Mouse (Mus musculus): ENCODE results near the gene Fgfrl1.

Fgfrl1 gene

DNA sequence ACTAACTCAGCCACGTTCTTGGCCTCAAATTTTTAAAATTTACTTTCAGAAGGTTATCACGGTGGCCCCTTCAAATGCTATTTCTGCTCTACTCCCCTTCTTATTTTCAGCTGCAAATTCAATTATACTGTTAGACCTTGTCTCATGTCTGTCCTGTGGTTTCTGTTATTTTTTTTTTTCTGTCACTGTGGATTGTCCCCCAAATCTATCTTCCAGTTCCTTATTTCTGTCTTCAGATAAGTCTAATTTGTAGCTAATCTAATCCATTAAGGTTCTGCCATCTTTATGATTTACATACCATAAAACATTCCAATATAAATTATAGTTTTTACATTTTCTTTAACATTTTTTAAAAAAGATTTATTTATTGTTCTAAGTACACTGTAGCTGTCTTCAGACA is 24.8 kb upstream of the Fgfrl1 start:
- no peak for DNase-seq (ENCODE audit: low read depth, low spot score)

DNA sequence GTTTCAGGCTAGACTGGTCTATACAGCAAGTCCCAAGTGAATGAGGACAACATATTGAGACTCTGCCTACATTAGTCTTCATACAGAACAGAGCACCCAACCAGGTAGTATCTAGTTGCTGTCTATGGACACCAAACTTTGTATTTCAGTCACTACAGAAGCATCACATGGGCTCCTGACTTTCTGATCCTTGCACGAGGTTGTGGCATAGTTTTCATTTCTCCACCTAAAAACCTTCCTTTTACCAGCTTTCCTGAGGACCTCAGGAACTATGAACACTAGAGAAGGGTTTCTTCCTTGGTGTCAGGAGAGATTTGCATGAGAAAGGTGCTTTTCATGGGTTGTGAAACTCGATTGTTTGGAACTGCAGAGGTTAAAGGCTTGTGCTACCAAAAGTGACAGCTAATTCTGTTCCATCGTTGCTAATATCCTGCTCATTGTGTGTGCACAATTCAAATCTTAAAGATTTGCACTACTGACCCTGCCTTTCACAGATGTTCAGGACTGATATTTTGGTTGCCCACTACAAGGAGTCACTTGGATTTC is 23.7 kb upstream of the Fgfrl1 start:
- peak; percentile 62 for DNase-seq (ENCODE audit: low read depth, low spot score)

DNA sequence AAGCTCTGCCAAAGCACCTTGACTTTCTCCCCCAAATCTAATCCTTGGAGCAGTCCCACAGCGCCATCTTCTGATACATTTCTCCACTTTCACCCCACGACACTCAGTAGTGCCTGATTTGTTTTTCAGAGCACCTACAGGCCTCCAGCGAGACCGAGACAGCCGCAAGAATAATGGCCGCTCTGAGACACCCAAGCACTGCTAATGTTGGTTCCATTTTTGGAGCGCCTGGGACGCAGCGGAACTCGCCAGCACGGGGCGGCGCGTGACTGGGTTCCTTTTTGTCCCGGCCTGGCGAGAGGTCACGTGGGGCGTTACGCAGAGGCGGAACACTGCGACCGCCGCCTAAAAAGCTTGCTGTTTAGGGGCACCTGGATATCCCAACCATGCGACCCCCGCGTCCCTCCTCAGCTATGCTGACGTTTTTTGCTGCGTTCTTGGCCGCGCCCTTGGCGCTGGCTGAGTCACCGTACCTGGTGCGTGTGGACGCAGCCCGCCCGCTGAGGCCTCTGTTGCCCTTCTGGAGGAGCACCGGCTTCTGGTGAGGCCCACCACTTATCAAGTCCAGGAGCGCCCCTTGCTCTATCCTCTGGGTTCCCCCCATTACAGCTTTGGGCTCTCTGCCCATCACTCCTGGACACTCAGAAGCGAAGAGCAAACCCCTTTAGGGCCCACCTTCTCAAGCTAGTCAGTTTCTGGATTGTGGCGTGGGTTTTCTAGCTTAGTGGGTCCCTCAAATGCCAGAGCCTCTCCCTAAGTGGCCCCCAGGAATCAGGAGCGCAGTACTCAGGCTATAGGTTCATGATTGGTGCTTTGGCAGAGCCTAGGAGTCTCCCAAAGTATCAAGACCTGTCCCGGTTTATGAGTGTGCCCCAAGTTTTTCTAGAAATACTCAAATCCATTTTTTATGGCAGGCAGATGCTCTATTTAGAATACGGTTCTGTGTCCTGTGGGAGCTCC is 22.9 kb upstream of the Fgfrl1 start, which contains the start of gene Dgkq:
TSS of gene Dgkq (minus strand) at position 696 of the 960 bp plus-strand sequence.
- DNase-seq (ENCODE audit: low read depth, low spot score), result peak; percentile 87

DNA sequence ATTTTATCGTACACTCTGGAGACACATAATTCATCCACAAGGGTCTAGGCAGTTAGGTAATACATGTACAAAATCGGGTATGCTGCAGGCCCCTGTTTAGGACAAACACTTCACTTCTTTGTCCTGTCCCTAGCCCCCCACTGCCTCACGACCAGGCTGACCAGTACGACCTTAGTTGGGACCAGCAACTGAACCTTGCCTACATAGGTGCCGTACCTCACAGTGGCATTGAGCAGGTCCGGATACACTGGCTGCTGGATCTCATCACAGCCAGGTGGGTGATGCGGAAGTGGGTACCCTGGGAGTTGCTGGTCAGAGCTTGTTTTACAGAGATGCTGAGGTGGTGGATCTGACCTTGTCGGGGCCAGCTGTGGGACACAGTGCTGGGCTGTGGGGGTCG is 22.2 kb upstream of the Fgfrl1 start:
- DNase-seq (ENCODE audit: low read depth, low spot score), result no peak

DNA sequence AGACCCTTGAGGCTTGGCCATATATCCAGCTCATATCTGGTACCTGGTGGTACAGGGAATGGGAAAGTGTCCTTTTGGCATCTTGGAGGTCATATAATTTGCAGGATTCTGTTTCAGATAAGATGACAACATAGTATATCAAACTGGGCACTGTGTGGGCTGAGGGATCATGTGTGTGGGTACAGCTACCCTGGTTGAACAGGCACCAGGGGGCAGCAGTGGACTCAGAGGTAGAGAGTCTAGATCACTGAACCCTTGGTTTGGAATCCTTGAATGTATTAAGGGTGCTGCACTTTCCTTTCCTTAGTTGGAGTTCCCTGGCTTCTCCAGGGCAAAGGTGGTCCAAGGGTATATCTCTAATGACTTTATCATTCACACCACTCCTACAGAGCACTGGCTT is 21.4 kb upstream of the Fgfrl1 start:
- peak; percentile 46 for DNase-seq (ENCODE audit: low read depth, low spot score)

DNA sequence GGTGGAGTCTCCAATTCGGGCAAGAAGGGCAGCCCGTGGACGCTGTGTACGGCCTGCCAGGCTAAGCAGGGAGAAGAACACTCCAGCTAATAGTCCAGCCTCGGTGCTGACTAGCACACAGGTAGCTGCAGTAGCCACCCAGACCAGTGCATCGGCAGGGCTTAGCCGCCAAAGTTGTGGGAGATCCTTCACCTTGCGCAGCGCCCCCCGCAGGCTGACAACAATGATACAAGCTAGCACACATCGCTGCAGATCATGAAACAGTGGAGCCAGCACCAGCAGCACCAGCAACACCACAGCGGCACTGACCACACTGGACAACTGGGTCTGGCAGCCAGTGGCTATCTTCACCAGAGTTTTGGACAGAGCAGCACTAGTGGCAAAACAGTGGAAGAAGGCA is 20.4 kb upstream of the Fgfrl1 start:
- DNase-seq (ENCODE audit: low read depth, low spot score), result peak; percentile 40

DNA sequence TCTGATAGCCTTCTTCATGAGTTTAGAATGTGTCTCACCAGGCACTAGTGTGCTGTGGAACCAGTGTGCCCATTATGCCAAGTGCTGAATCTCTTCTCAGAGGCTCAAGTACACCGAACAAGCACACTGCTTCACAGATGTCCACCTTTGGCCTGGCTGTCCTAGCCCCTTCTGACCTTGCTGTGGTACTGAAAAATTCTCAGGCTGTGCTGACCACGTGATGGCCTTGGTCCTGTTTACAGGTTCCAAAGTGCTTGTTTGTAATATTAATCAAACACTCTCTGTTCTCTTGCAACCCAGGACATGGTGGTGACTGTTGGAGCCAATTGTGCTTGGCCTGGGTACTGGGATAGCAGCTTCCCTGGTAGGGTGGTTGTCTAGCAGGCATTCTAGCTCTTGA is 17.6 kb upstream of the Fgfrl1 start:
- no peak for DNase-seq (ENCODE audit: low read depth, low spot score)

DNA sequence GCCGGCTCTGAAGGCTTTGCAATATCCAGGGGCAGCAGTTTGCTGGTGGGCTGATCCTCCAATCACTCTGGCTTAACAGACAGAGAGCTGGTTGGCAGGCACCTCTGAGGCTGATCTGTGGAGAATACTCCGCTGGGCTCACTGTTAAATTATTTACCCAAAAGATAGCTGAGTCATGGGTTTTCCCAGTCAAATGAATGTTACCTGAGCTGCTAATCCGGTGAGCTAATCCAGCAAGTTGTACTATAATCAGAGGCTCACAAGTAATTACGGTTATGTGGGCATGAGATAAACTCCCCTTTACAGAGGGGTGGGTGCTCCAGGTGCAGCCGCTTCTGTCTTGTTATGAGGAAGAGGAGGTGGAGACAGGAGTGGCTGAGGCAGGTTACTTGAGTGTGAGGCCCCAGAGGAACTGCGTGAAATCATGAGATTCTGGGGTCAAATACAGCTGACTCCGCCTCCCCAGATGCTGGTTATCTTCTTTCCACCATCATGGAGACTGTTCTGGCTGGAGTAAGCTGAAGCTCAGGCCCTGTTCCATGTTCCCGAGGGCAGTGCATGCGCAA is 16.8 kb upstream of the Fgfrl1 start, which contains the start of gene Slc26a1:
TSS of gene Slc26a1 (minus strand) at position 319 of the 566 bp plus-strand sequence.
- no peak for DNase-seq (ENCODE audit: low read depth, low spot score)

DNA sequence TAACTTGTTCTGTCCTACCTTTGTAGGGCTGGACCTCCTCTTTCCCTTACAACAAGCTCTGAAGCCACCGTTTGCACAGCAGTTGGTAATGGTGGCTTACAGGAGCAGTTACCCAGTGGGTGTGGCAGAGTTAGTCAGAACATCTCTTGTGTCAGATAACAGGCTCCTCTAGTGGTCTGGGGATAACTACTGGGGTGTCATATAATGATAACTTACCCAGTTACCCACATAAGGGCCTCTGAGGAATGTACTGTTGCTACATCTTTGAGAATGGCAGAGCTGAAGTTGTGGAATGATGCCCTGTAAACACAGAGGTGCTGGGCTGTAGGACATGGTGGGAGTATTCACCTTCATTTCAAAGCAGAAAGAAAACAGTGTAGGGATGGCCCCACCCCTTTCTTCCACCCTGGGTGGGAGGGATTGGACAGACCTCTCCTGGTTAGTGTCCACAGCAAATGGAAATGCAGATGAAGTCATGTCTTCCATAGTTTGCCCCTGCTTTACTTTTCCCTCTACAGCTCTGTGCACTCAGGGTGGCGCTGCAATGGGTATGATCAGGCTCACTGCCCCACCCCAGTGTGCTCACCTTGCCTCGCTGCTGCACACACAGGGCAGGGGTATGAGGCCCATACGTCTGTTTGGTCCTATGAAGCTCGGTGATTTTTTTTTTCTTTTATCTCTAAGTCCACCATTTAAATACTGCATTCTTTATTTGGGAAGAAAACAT is 15.2 kb upstream of the Fgfrl1 start:
- no peak for DNase-seq (ENCODE audit: low read depth, low spot score)

DNA sequence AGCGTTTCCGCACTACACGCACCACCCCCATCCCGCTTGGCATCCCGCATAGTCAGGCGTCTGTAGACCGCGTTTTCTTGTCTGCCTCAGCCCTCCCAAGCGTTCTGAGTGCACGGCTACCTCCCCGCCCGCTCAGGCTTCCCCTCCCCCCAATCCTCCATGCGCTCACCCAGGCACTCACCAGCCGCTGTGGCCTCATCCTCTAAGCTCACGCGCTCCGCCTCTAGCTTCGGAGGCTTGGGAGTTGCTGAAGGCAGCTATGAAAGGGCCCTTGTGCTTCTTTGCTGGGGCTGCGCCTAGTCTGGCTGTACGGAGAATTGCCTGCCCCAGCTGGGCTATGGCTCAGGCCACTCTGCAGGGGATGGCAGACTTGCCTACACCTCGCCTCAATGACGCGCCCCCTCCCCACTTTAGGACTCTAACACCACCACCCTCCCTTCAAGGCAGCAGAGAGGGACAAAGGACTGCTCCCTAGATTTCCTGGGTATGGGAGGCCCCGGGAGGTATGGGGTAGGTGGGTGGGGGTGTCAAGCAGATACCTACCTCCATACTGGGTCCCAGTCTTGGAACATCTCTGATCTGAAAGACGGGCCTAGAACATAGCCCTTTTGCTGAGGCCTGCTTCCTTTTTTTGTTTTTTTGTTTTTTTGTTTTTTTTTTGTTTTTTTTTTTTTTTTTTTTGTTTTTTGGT is 14.4 kb upstream of the Fgfrl1 start:
- peak; percentile 81 for DNase-seq (ENCODE audit: low read depth, low spot score)

DNA sequence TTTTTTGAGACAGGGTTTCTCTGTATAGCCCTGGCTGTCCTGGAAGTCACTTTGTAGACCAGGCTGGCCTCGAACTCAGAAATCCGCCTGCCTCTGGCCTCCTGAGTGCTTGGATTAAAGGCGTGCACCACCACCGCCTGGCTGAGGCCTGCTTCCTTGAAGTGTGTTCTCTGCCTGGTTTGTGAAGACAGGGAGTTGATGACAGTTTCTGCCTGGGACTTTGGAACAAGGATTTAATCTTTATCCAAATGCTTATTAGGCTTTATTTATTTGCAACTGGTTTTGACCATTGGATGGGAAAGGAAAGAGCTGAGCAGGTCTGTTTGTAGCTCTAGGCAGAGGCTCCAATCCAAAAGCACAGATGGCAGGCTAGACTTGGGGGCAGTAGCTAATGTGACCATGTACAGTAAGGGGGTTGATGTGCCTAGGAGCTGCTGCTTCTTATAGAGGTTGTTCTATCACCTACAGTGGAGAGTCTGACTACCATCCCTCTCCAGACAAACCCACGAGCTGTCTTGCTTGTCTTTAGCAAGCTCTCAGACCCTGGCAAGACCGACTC is 13.8 kb upstream of the Fgfrl1 start:
- no peak for DNase-seq (ENCODE audit: low read depth, low spot score)

DNA sequence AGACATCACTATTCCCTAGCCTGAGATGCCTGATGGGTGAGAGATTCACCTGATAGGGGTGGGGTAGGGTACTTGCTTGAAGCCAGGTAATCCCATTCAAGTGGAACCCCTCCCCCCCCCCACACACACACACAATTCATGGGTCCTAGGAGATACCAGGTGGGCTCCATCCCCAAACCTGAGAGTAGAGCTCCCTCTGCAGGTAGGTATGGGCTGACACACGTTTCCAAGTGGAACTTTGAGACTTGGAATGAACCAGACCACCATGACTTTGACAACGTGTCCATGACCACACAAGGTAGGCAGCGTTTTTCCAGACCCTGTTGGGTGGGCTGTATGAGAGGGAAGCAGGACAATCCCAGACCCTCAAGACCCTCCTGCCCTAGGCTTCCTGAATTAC is 12.3 kb upstream of the Fgfrl1 start:
- DNase-seq (ENCODE audit: low read depth, low spot score), result peak; percentile 48

DNA sequence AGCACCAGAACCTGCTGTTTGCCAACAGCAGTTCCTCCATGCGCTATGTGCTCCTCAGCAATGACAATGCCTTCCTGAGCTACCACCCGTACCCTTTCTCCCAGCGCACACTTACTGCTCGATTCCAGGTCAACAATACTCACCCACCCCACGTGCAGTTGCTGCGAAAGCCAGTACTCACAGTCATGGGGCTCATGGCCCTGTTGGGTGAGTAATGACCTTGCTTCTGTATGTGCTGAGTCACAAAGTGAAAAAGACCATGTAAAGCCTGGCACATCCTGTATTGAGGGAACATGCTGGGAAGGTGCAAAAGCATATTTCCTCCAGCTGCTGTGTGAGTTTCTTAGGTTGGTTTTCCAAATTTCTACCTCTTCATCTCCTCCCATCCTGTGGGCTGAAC is 11.3 kb upstream of the Fgfrl1 start:
- DNase-seq (ENCODE audit: low read depth, low spot score), result no peak

DNA sequence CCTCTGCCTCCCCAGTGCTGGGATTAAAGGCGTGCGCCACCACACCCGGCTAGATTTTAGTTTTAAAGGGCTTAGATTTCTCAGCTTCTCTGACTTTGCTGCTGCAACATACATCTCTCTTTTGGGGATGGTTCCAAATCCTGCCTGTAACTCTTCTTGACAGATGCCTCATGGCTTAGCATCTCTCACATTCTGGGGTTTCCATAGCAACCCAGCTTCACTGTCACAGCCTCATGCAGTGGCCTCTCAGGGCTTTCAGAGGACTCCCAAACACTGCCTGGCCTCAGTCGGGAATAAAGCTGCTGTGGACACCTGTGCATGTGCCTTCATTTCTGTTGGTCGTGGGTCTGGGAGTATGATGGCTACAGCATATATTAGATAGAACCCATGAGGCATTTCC is 3.1 kb upstream of the Fgfrl1 start:
- DNase-seq (ENCODE audit: low read depth, low spot score), result no peak

DNA sequence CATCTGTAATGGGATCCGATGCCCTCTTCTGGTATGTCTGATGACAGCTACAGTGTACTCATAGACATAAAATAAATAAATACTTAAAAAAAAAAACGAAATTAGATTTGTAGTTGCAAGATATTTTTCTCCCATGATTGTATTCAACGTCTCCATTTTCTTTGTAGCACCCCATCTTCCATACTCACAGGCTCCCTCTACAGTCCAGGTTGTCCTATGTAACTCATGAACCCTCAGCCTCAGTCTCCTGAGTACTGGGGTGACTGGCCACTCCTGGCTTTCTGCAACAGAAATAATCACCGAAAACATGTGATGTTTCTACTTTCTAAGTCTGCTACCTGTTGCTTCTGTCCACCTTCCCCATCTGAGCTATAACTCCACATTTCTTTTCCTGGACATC is 1.0 kb upstream of the Fgfrl1 start:
- DNase-seq (ENCODE audit: low read depth, low spot score), result no peak

DNA sequence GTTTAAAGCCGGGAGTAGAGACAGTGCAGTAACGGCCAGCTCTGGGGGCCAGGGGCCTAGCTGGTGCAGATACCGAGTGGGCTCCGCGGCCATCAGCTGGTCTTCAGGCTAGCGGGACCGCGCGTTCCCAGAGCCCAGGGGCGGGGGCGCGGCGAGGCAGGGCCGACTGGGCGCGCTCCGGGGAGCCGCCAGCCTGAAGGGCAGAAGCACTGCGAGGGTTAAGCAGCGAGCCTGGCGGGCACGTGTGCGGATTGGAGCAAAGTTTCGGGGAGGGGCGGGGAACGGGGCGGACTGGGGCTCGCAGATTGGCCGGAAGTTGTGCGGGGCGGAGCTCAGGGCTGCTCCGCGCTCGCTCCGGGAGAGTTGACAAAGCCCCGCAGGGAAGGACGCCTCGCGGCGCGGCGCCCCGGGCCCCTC is 1.7 kb downstream of the Fgfrl1 start:
- DNase-seq (ENCODE audit: low read depth, low spot score), result peak; percentile 97

DNA sequence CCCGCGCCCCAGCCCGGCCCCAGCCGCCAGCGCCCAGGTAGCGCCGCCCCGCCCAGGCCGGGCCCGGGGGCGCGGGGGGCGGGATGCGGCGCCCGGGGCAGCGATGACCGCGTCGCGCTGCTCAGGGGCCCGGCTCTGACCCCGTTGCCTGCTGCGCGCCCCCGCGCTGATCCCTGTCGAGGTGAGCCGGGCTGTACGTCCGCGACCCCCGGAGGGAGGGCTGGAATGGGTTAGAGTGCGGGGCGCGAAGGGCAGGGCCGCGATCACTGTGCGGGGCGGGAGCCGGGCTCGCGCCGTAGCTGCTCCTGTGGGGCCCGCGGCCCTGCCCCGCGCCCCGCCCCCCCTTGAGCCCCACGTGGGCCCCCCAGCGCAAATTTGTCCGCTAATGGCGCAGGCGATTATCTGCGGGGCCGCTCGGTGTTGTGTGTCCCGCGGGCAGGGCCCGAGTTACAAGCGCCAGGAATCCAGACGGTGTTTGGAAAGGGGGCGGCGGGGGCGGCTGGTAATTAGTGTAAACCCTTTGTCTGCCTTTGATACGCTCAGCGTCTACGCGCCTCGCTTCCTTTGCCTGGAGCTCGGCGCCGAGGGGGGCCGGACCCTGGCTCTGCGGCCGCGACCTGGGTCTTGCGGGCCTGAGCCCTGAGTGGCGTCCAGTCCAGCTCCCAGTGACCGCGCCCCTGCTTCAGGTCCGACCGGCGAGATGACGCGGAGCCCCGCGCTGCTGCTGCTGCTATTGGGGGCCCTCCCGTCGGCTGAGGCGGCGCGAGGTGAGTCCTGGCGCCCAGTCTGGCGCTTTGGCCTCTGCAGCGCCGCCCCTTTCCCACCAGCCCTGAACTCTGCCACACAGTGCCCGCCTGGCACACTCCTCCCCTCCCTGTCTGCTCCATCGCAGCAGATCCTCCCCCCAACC is 2.4 kb downstream of the Fgfrl1 start:
- peak; percentile 60 for DNase-seq (ENCODE audit: low read depth, low spot score)

DNA sequence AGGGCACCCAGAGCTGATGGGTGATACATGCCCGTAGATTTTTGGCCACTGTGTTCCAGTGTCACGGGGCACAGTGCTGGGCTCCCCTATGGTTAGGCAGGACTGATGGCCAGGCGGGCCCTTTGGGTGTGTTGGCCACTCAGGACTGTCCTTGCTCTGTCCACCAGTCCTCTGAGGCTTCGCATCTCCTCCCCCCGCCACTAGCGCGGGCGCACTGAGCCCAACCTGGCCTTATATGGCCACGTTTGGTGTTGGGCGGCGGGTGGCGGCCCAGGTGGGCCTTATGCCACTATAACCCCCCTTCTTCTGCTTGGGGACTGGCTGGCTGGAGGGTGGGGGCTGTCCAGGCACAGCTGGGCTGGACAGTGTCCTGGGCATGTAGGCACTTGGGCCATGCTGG is 3.7 kb downstream of the Fgfrl1 start:
- no peak for DNase-seq (ENCODE audit: low read depth, low spot score)

DNA sequence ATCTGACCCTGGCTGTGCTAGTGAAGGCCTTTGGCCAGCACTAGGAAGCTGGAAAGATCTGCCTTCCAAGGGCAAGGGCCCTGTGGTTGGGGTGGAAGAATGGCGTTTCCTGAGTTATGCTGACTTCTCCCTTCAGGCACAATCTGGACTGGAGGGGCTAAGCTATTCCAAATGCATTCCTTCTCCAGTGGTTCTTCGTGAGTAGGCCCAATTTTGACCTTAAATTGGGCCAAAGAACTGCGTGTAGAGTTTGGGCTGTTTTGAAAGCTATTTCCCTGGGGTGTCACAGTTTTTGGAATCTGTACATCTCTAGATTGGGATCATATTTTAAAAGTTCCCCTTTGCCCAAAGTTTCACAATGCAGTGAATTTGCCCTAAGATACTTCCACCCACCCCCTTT is 4.4 kb downstream of the Fgfrl1 start:
- no peak for DNase-seq (ENCODE audit: low read depth, low spot score)

DNA sequence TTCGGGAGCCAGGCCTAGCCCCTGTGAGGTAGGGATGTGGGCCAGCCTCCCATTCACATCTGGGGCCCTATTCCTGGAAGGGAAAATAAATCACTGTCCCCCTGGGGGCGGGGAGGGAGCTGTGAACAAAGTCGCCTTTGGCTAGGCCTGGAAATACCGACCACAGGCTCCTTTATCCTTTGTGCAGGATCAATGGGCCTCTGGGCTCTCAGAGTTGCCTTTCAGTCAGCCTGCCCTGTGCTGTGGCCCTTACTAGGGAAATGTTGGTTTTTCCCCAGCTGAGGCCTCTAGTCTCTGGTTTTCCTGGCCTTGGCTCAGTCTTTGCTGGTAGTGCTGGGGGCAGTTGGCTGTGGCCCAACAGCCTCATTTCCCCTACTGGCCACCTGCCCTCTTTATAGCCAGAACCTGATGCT is 5.2 kb downstream of the Fgfrl1 start:
- no peak for DNase-seq (ENCODE audit: low read depth, low spot score)
